Mouse (Mus musculus): Measurements from ENCODE around the gene Kcnh7. TPM values are rescaled to one million over a fixed set of nuclear protein-coding genes. Genes with fewer than 3 reads are reported as not detected.

Gene Kcnh7
- total RNA-seq, 4 experiments from 2014 or later = 0.13 to 0.48 (median 0.21) TPM

DNA sequence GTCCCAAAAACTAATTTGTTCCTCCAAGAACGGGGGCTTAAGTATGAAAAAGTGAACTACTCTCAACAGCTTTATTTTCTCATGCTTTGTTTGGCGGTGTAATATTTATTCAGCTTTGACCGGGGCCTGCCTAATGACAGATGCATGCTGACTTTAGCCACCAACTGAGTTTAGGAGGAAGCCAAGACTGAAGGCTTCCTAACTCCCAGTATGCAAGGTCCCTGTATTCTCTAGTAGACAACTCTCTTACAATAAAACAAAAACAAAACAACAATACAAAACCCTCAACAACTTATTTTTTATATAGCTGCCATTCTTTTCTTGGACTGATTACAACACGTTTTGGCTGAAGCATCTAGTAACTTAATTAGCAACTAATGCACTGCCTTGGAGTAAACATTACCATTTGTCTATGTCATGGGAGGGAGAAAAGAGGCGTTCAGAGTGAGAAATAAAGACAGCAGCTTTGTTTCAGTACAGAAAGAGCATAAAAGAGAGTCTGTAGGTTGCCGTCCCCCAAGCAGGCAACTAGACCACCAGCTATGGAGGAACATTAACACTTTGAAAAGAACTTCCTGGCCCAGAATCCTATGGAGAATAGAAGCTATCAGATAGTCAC lies 537.3 kb downstream of the Kcnh7 start:
- no peak for DNase-seq (ENCODE audit: low spot score in 2 of 2)

GRCm38 (mm10) chr2:62646014-62646645 lies 538.0 kb downstream of the Kcnh7 start, which contains the start of gene Ifih1:
Gene Ifih1, minus strand, starts transcription at chr2:62646255.
- DNase-seq (ENCODE audit: low spot score in 2 of 2) = peak; percentile 18 to 38

DNA sequence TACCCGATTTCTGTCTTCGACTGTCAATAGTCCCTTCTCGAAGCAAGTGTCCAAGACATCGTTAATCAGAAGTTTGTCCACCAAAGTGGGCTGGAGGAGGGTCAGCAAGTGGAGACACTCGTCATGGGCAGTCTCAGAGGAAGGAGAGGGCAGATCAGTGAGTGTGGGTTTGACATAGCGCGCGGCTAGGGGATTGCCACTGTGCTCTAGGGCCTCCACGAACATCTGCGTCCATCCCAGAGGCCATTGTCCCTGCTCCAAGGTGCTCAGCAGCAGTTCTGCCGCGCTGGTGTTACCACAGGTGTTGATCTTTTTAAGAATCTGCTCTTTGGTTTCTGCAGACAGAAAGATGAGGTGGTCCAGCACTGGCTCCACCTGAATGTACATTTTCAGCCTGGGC lies 538.6 kb downstream of the Kcnh7 start:
- no peak for DNase-seq (ENCODE audit: low spot score in 2 of 2)

DNA sequence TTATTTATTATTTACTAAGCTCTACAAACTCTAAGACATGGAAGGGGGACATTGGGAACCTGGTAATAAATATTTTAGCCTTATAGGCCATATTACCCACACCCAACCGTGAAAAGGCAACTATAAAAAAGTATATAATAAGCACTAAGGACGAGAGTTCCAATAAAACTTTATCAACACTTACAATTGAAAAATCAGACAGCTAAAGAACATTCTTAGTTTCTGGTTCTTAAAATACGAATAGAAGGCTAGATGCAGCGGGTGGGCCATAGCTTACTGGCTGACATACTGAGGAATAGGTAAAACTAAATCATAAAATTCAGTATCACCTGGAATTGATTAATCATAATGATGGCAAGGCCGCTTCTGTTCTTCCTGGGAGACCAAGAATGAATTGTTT lies 539.2 kb downstream of the Kcnh7 start:
- DNase-seq (ENCODE audit: low spot score in 2 of 2) = no peak

Measured in gastrocnemius, adult 8-10 months (tissue).